Mouse (Mus musculus) C2C12 (cell line): ENCODE results near the gene Plekhg6. TPM values are rescaled to one million over a fixed set of nuclear protein-coding genes. Genes with fewer than 3 reads are reported as not detected.
A peak's percentile ranks its signal among the peaks of the same experiment; 100 is the strongest.

Experiments
- H3K27me3 ChIP-seq: one replicate; pipeline ENCODE4 v1.6.1; 2011; ENCODE audit not compliant: control insufficient read depth, insufficient read depth, insufficient read length
- H3K36me3 ChIP-seq: one replicate; pipeline ENCODE4 v1.6.1; 2011; ENCODE audit not compliant: control insufficient read depth, insufficient read depth
- H3K4me3 ChIP-seq: one replicate; pipeline ENCODE4 v1.5.1; 2011; ENCODE audit warnings: mild to moderate bottlenecking, control low read depth; ENCODE audit not compliant: poor library complexity, insufficient read depth, severe bottlenecking
- H3K79me2 ChIP-seq: one replicate; pipeline ENCODE4 v1.6.1; 2011; ENCODE audit not compliant: control insufficient read depth, insufficient read depth
- H3K79me3 ChIP-seq: one replicate; pipeline ENCODE4 v1.6.1; 2011; ENCODE audit warnings: low read depth, control low read depth
- H3ac ChIP-seq: one replicate; pipeline ENCODE3; 2011; ENCODE audit warnings: low read depth; ENCODE audit not compliant: control insufficient read depth, insufficient read length
- CEBPB ChIP-seq: IDR thresholded peaks from one replicate; pipeline ENCODE4 v1.6.1; 2011; ENCODE audit warnings: low read depth, mild to moderate bottlenecking, control low read depth, moderate library complexity
- CTCF ChIP-seq: IDR thresholded peaks from one replicate; pipeline ENCODE4 v1.5.1; 2011; ENCODE audit not compliant: control insufficient read depth, insufficient read depth, insufficient read length
- FOSL1 ChIP-seq: IDR thresholded peaks from one replicate; pipeline ENCODE4 v1.8.0; 2011; ENCODE audit warnings: mild to moderate bottlenecking, low read length; ENCODE audit not compliant: poor library complexity, insufficient read depth, severe bottlenecking
- MAX ChIP-seq: IDR thresholded peaks from one replicate; pipeline ENCODE4 v1.6.1; 2011; ENCODE audit warnings: mild to moderate bottlenecking, control low read depth
- MYOD1 ChIP-seq: IDR thresholded peaks from one replicate; pipeline ENCODE4 v1.6.1; 2011; ENCODE audit warnings: low read depth; ENCODE audit not compliant: control insufficient read depth, insufficient read length
- MYOG ChIP-seq: IDR thresholded peaks from one replicate; pipeline ENCODE4 v1.6.1; 2011; ENCODE audit not compliant: control insufficient read depth, insufficient read length; ENCODE audit errors: extremely low read depth
- USF1 ChIP-seq: IDR thresholded peaks from one replicate; pipeline ENCODE4 v1.6.1; 2011; ENCODE audit warnings: low read depth, mild to moderate bottlenecking, control low read depth, moderate library complexity
- polyA plus RNA-seq: library from polyadenylated mRNA; unstranded; fragments of >200 nt; fragmentation: generic; extraction: Trizol; gene quantifications from one replicate; pipeline ENCODE4 v1.2.1, GENCODE M21; 2012; ENCODE audit warnings: missing spikeins

Gene Plekhg6
- polyA plus RNA-seq, 1 experiment = 0.09 TPM

DNA sequence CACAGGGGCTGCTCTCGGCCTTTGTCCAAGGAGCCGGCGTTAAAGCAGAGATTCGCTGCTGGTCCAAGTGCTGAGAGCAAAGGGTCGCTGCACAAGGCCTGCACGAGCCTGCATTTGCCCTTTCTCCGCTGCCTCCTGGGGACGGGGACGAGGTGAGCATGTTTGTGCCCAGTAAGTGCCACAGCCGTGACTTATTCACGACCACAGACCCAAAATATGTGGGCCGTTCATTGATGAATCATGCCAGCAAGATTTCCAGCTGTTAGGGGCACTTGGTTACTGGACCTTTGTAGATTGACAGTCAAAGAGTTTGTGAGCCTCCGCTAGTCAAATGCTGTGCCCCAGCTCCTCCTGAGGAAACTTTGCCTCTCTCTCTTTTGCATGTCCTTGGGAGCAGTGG is 42.9 kb upstream of the Plekhg6 start:
- Histone ChIP-seq H3K79me2 (peaks cover 15% of the 10 kb centered on the region), H3K79me3 (peaks cover 3% of the 10 kb centered on the region), H3K27me3 (no peaks in the 10 kb centered on the region), H3K36me3 (no peaks in the 10 kb centered on the region), H3ac (peak overlapping the region; percentile 55), H3K4me3 (no peak overlapping the region)
- no peak for TF ChIP-seq USF1
- peak; percentile 81 for TF ChIP-seq MYOD1

- TF ChIP-seq CEBPB (no peak), MYOD1 (no peak), CTCF (no peak), FOSL1 (no peak), USF1 (no peak), MYOG (no peak), MAX (no peak)
- Histone ChIP-seq H3K27me3 (no peaks in the 10 kb centered on the region), H3K79me2 (peaks cover 15% of the 10 kb centered on the region), H3K4me3 (no peak overlapping the region), H3K36me3 (no peaks in the 10 kb centered on the region), H3K79me3 (peaks cover 3% of the 10 kb centered on the region), H3ac (peak overlapping the region; percentile 55)
Measured at GRCm38 (mm10) chr6:125423099-125423498, 42.5 kb upstream of the Plekhg6 start.

DNA sequence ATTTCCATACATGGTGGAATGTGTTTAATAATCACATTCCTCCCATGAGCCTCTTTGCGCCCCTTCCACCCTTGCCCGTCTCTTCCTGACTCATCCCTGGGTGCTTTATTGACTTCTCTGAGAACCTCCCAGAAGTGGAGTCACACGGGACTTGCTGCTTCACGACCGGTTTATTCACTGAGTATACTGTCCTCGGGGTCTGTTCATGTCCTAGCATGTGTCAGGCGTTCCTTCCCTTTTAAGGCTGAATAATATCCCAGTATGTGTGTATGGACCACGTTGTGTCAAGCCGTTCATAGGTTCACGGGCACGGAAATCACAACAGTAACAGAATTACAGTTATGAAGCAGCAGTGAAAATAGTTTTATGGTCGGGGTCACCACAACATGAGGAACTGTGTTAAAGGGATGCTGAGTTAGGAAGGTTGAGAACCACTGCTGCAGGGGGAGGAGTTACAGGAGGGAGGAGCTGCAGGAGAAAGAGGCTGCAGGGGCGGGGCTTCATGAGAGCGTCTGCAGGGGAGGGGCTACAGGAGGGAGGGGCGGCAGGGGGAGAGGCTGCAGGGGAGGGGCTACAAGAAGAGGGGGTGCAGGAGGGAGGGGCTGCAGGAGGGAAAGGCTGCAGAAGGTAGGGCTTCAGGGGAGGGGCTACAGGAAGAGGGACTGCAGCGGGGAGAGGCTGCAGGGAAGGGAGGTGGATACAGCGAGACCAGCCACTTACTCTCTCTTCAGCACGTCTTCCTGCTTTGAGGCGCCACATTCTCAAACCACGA is 41.6 kb upstream of the Plekhg6 start:
- TF ChIP-seq MAX = no peak
- no peak for TF ChIP-seq FOSL1
- TF ChIP-seq CEBPB = no peak
- no peak for TF ChIP-seq CTCF
- TF ChIP-seq USF1 = no peak
- H3K79me3 ChIP-seq = peaks cover 3% of the 10 kb centered on the region
- peak overlapping the region; percentile 14 for H3ac ChIP-seq
- no peaks in the 10 kb centered on the region for H3K36me3 ChIP-seq
- H3K27me3 ChIP-seq = no peaks in the 10 kb centered on the region
- peaks cover 15% of the 10 kb centered on the region for H3K79me2 ChIP-seq
- H3K4me3 ChIP-seq = no peak overlapping the region

DNA sequence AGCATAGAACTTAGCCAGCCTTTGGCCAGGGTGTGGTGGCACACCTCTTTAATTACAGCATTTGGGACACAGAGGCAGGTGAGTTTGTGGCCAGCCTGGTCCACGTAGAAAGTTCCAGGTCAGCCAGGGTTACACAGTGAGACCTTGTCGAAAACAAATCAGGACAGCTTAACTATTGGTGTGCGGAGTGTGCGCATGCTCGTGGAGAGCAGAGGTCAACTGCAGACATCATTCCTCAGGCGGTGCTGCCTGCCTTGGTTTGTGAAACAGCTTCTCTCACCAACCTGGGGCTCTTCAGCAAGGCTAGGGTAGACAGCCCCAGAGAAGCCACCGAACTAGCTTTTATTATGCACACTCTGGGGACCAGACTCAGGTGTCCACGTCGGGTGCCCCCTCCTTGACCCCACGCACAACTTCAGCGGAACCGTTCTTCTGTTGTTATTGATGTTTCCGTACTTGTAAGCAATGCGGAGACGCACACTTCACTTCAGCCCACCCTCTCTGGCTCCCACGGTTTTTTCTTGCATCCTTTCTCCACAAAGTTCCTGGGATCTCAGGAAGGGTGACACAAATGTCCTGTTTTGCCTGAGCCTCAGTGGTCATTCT is 40.0 kb upstream of the Plekhg6 start:
- no peak for TF ChIP-seq USF1
- TF ChIP-seq FOSL1 = no peak
- no peak for TF ChIP-seq MYOG
- no peak for TF ChIP-seq CTCF
- no peak for TF ChIP-seq CEBPB
- no peak for TF ChIP-seq MAX
- no peak for TF ChIP-seq MYOD1
- Histone ChIP-seq H3ac (no peak overlapping the region), H3K4me3 (no peak overlapping the region), H3K36me3 (no peaks in the 10 kb centered on the region), H3K79me3 (peaks cover 3% of the 10 kb centered on the region), H3K79me2 (peaks cover 15% of the 10 kb centered on the region), H3K27me3 (no peaks in the 10 kb centered on the region)

DNA sequence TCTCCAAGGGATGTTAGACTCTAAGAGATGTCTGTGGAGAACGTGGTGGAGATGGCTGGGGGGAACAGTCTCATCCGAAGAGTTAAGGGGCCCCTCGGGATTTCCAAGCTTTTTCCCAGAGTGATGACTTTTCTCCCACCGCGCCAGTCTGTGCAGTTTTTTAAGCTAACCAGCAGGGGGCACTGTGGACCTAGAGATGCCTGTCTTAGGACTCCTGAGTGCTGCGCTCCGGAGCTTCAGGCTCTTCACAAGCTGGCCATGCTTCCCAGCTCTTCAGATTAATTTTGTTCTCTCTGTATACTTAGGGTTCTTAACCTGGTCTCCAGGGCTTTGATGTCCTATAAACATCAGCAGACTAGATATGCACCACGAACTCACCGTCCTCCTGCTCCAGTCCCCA is 38.2 kb upstream of the Plekhg6 start:
- Histone ChIP-seq H3ac (no peak overlapping the region), H3K36me3 (no peaks in the 10 kb centered on the region), H3K4me3 (no peak overlapping the region), H3K27me3 (no peaks in the 10 kb centered on the region), H3K79me2 (peaks cover 7% of the 10 kb centered on the region), H3K79me3 (peaks cover 1% of the 10 kb centered on the region)
- TF ChIP-seq USF1 (no peak), FOSL1 (no peak), MYOD1 (no peak), MAX (no peak), MYOG (no peak), CEBPB (no peak), CTCF (peak; percentile 66)
